Mouse (Mus musculus) stomach, adult 2 months (tissue): Measurements from ENCODE around the gene Olfr1205. TPM values are rescaled to one million over a fixed set of nuclear protein-coding genes. Genes with fewer than 3 reads are reported as not detected.

Experiments
- polyA plus RNA-seq: library from polyadenylated mRNA; depleted of rRNA; stranded (reverse); fragments of >200 nt; gene quantifications from 2 replicates; pipeline ENCODE4 v1.2.3, GENCODE M21; 2012; rRNA removed

Gene Olfr1205
- not detected in 2 replicates for polyA plus RNA-seq

DNA sequence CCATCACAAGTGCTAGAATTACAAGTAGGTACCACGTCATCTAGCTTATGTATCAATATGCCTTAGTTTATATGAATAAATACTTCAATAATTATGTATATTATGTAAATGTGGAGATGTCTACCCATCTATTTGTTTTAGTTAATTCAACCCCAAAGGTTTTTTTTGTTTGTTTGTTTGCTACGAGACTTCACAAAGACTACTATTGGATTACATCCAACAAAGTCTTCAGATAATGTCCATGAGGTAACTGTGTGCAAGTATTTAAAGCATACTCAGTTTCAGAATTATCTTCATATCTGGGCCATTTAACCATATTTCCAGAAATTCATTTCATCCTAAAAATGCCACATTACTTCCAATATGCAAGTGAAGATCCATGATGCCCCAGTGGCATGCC is at the start of gene Olfr1205:
Gene Olfr1205, plus strand, starts transcription at position 301 of the 400 bp plus-strand sequence.

DNA sequence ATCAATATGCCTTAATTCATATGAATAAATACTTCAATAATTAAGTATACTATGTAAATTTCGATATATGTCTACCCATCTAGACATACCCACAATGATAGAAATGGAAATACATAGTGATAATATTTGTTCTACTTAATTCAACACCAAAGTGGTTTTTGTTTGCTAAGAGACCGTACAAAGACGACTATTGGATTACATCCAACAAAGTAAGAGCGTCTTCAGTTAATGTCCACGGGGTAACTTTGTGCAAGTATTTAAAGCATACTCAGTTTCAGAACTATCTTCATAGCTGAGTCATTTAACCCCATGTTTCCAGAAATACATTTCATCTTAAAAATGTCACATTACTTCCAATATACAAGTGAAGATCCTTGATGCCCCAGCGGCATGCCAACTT is 36.8 kb upstream of the Olfr1205 start, which contains the start of gene Olfr1201:
Gene Olfr1201, plus strand, starts transcription at position 301 of the 400 bp plus-strand sequence.

DNA sequence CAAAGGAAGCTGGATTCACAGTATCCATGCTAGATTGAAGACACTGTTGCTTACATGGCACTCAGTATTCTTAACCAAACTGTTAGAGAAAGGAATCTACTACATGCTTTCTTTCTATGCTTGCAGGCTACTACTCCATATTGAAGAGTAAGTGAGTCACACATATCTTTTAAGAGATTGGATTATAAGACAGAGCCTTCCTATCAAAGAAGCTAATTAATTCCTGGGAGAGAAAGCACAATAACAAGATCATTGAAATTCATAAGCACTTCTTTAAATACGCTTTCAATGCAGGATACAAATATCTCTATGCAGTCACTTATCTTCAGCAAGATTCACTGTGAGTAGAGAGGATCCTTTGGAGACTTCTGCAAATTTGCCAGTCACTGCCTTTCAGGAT is 15.3 kb upstream of the Olfr1205 start, which contains the start of gene Olfr1202:
Gene Olfr1202, plus strand, starts transcription at position 301 of the 400 bp plus-strand sequence.

DNA sequence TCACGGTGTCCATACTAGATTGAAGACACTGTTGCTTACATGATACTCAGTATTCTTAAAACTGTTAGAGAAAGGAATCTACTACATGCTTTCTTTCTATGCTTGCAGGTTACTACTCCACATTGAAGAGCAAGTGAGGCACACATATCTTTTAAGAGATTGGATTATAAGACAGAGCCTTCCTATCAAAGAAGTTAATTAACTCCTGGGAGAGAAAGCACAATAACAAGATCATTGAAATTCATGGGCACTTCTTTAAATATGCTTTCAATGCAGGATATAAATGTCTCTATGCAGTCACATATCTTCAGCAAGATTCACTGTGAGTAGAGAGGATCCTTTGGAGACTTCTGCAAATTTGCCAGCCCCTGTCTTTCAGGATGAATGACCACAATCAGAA is 19.5 kb downstream of the Olfr1205 start, which contains the start of gene Olfr1204:
Gene Olfr1204, plus strand, starts transcription at position 301 of the 400 bp plus-strand sequence.

DNA sequence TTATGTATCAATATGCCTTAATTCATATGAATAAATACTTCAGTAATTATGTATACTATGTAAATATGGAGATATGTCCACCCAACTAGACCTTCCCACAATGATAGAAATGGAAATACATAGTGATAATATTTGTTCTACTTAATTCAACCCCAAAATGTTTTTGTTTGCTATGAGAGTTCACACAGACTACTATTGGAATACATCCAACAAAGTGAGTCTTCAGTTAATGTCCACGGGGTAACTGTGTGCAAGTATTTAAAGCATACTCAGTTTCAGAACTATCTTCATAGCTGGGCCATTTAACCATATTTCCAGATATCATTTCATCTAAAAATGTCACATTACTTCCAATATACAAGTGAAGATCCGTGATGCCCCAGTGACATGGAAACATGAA is 33.4 kb downstream of the Olfr1205 start, which contains the start of gene Olfr1206:
Gene Olfr1206, plus strand, starts transcription at position 301 of the 400 bp plus-strand sequence.

Other genes with a start within 250 kb of the Olfr1205 start
- gene Olfr1189, start 243.3 kb upstream of the Olfr1205 start, polyA plus RNA-seq = not detected in 2 replicates
- gene Olfr1191-ps1, start 189.2 kb upstream of the Olfr1205 start, polyA plus RNA-seq = not detected in 2 replicates
- not detected in 2 replicates for gene Olfr1192-ps1, start 181.2 kb upstream of the Olfr1205 start, polyA plus RNA-seq
- not detected in 2 replicates for gene Olfr1193, start 154.1 kb upstream of the Olfr1205 start, polyA plus RNA-seq
- gene Olfr1195, start 140.6 kb upstream of the Olfr1205 start, polyA plus RNA-seq = not detected in 2 replicates
- not detected in 2 replicates for gene Olfr1196, start 125.1 kb upstream of the Olfr1205 start, polyA plus RNA-seq
- not detected in 2 replicates for gene Olfr1197, start 97.4 kb upstream of the Olfr1205 start, polyA plus RNA-seq
- gene Olfr1198, start 78.4 kb upstream of the Olfr1205 start, polyA plus RNA-seq = not detected in 2 replicates
- gene Olfr1199, start 69.3 kb upstream of the Olfr1205 start, polyA plus RNA-seq = not detected in 2 replicates
- gene Olfr1200, start 59.2 kb upstream of the Olfr1205 start, polyA plus RNA-seq = not detected in 2 replicates
- not detected in 2 replicates for gene Olfr1201, start 36.7 kb upstream of the Olfr1205 start, polyA plus RNA-seq
- gene Olfr1202, start 15.2 kb upstream of the Olfr1205 start, polyA plus RNA-seq = not detected in 2 replicates
- gene Olfr1204, start 19.6 kb downstream of the Olfr1205 start, polyA plus RNA-seq = not detected in 2 replicates
- gene Olfr1206, start 33.5 kb downstream of the Olfr1205 start, polyA plus RNA-seq = not detected in 2 replicates
- gene Olfr1208, start 72.6 kb downstream of the Olfr1205 start, polyA plus RNA-seq = not detected in 2 replicates
- not detected in 2 replicates for gene Olfr1209, start 85.4 kb downstream of the Olfr1205 start, polyA plus RNA-seq
- gene Olfr1211, start 108.4 kb downstream of the Olfr1205 start, polyA plus RNA-seq = not detected in 2 replicates
- not detected in 2 replicates for gene Olfr1212, start 124.2 kb downstream of the Olfr1205 start, polyA plus RNA-seq
- gene Gm13762, start 150.5 kb downstream of the Olfr1205 start, polyA plus RNA-seq = not detected in 2 replicates
- not detected in 2 replicates for gene Olfr1214, start 162.9 kb downstream of the Olfr1205 start, polyA plus RNA-seq
- not detected in 2 replicates for gene Olfr1215, start 177.2 kb downstream of the Olfr1205 start, polyA plus RNA-seq
- not detected in 2 replicates for gene Olfr1216, start 188.6 kb downstream of the Olfr1205 start, polyA plus RNA-seq
- not detected in 2 replicates for gene Olfr1217, start 202.3 kb downstream of the Olfr1205 start, polyA plus RNA-seq
- gene Olfr1218, start 231.4 kb downstream of the Olfr1205 start, polyA plus RNA-seq = not detected in 2 replicates